Mouse (Mus musculus) heart, embryonic 11.5 days (tissue): ENCODE measurements at regions not wholly inside any gene's neighbourhood (a gene's known extent, or its start where the extent isn't known, plus 50 kb on each side); places are given as distances from the start of the nearest gene placed in this dataset.
A peak's percentile ranks its signal among the peaks of the same experiment; 100 is the strongest.

ENCODE experiments used
- ATAC-seq: fragments of 200-750 bp; cut with Nextera tagmentation; replicated peaks from 2 replicates; pipeline ENCODE4 v1.8.0; 2017; ENCODE audit warnings: moderate library complexity; ENCODE audit not compliant: insufficient number of reproducible peaks, low FRiP score, low TSS enrichment
- H3K27ac ChIP-seq: fragments of 300-500 bp; sonication (generic); 2 replicates; pipeline ENCODE4 v1.5.1; 2014; ENCODE audit warnings: mild to moderate bottlenecking, low read depth, low read length
- H3K27me3 ChIP-seq: fragments of 300-500 bp; sonication (generic); 2 replicates; pipeline ENCODE4 v1.6.1; 2014; ENCODE audit warnings: mild to moderate bottlenecking, low read length, mixed read lengths; ENCODE audit not compliant: control insufficient read depth, insufficient read depth
- H3K36me3 ChIP-seq: fragments of 300-500 bp; sonication (generic); 2 replicates; pipeline ENCODE4 v1.6.1; 2014; ENCODE audit warnings: mild to moderate bottlenecking, low read length, moderate library complexity, mixed read lengths; ENCODE audit not compliant: control insufficient read depth, insufficient read depth
- H3K4me1 ChIP-seq: fragments of 300-500 bp; sonication (generic); 2 replicates; pipeline ENCODE4 v1.6.1; 2014; ENCODE audit warnings: low read length; ENCODE audit not compliant: control insufficient read depth, insufficient read depth
- H3K4me2 ChIP-seq: fragments of 300-500 bp; sonication (generic); 2 replicates; pipeline ENCODE4 v1.6.1; 2014; ENCODE audit warnings: mild to moderate bottlenecking, moderate library complexity
- H3K4me3 ChIP-seq: fragments of 300-500 bp; sonication (generic); 2 replicates; pipeline ENCODE4 v1.5.1; 2014; ENCODE audit warnings: low read depth, low read length
- H3K9ac ChIP-seq: fragments of 300-500 bp; sonication (generic); 2 replicates; pipeline ENCODE4 v1.6.1; 2014; ENCODE audit warnings: mild to moderate bottlenecking, low read depth, low read length, moderate library complexity
- H3K9me3 ChIP-seq: fragments of 300-500 bp; sonication (generic); replicated peaks from 2 replicates; pipeline ENCODE4 v1.6.1; 2016; ENCODE audit warnings: low read length; ENCODE audit not compliant: control insufficient read depth
- WGBS: fragments of 180-500 bp; shearing (Covaris S2); extraction: QIAGEN DNeasy Blood & Tissue Kit; methylation state at CpG from one replicate; pipeline ENCODE4 v1.1.7; 2014; ENCODE audit not compliant: insufficient replicate concordance; 5-methylcytosine and 5-hydroxymethylcytosine counted together

- WGBS = 91% methylated on average over 1 of the region's 1 CpGs
- Histone ChIP-seq H3K27me3 (no peaks in the 10 kb centered on the region), H3K9me3 (no peaks in the 10 kb centered on the region), H3K4me1 (peaks cover 4% of the 10 kb centered on the region; the same call in 1 of the 2 replicates), H3K36me3 (no peaks in the 10 kb centered on the region), H3K9ac (no peak overlapping the region), H3K4me2 (no peak overlapping the region), H3K27ac (no peak overlapping the region), H3K4me3 (no peak overlapping the region)
- no peak for ATAC-seq
These were observed 222.7 kb downstream of the Tox3 start for GRCm38 (mm10) chr8:90125426-90125825.

GRCm38 (mm10) chr8:90123101-90123500, 225.0 kb downstream of the Tox3 start:
- no peaks in the 10 kb centered on the region for H3K36me3 ChIP-seq
- H3K27me3 ChIP-seq = no peaks in the 10 kb centered on the region
- H3K9ac ChIP-seq = no peak overlapping the region
- no peak overlapping the region for H3K4me2 ChIP-seq
- no peaks in the 10 kb centered on the region for H3K9me3 ChIP-seq
- H3K27ac ChIP-seq = no peak overlapping the region
- H3K4me1 ChIP-seq = peaks cover 4% of the 10 kb centered on the region; the same call in 1 of the 2 replicates
- no peak for ATAC-seq
- H3K4me3 ChIP-seq = no peak overlapping the region

- no peaks in the 10 kb centered on the region for H3K9me3 ChIP-seq
- 82% methylated on average over 3 of the region's 3 CpGs for WGBS
- no peak overlapping the region for H3K4me3 ChIP-seq
These were observed 226.2 kb downstream of the Tox3 start for GRCm38 (mm10) chr8:90121935-90122334.

GRCm38 (mm10) chr8:90121017-90121416, 227.1 kb downstream of the Tox3 start:
- Histone ChIP-seq H3K4me1 (peaks cover 4% of the 10 kb centered on the region; the same call in 1 of the 2 replicates), H3K27ac (no peak overlapping the region), H3K4me2 (no peak overlapping the region), H3K4me3 (no peak overlapping the region), H3K27me3 (no peaks in the 10 kb centered on the region), H3K9ac (no peak overlapping the region), H3K36me3 (no peaks in the 10 kb centered on the region), H3K9me3 (no peaks in the 10 kb centered on the region)
- 29% methylated on average over 3 of the region's 3 CpGs for WGBS
- no peak for ATAC-seq

More at GRCm38 (mm10) chr8:90121935-90122334, 226.2 kb downstream of the Tox3 start:
- Histone ChIP-seq H3K27ac (no peak overlapping the region), H3K4me1 (peaks cover 4% of the 10 kb centered on the region; the same call in 1 of the 2 replicates), H3K9ac (no peak overlapping the region), H3K27me3 (no peaks in the 10 kb centered on the region), H3K36me3 (no peaks in the 10 kb centered on the region), H3K4me2 (no peak overlapping the region)
- no peak for ATAC-seq

GRCm38 (mm10) chr8:90115436-90115835, 232.7 kb downstream of the Tox3 start:
- 65% methylated on average over 2 of the region's 2 CpGs for WGBS
- no peak overlapping the region for H3K4me2 ChIP-seq

GRCm38 (mm10) chr8:90100509-90100908, 247.6 kb downstream of the Tox3 start:
- H3K4me3 ChIP-seq = no peak overlapping the region
- H3K9me3 ChIP-seq = no peaks in the 10 kb centered on the region
- no peaks in the 10 kb centered on the region for H3K36me3 ChIP-seq
- WGBS = 41% methylated on average over 6 of the region's 6 CpGs
- H3K27me3 ChIP-seq = no peaks in the 10 kb centered on the region
- H3K4me1 ChIP-seq = no peaks in the 10 kb centered on the region
- H3K9ac ChIP-seq = no peak overlapping the region
- H3K27ac ChIP-seq = peak overlapping the region; percentile 15; the same call in 1 of the 2 replicates
- no peak for ATAC-seq
- H3K4me2 ChIP-seq = no peak overlapping the region

More at GRCm38 (mm10) chr8:90115436-90115835, 232.7 kb downstream of the Tox3 start:
- no peak overlapping the region for H3K27ac ChIP-seq
- no peak for ATAC-seq
- no peaks in the 10 kb centered on the region for H3K36me3 ChIP-seq
- no peaks in the 10 kb centered on the region for H3K9me3 ChIP-seq
- no peak overlapping the region for H3K9ac ChIP-seq
- H3K4me3 ChIP-seq = no peak overlapping the region
- no peaks in the 10 kb centered on the region for H3K27me3 ChIP-seq
- no peaks in the 10 kb centered on the region for H3K4me1 ChIP-seq

- ATAC-seq = no peak
- no peak overlapping the region for H3K9ac ChIP-seq
- H3K4me2 ChIP-seq = no peak overlapping the region
- H3K4me3 ChIP-seq = no peak overlapping the region
- H3K4me1 ChIP-seq = no peaks in the 10 kb centered on the region; the same call in 1 of the 2 replicates
- H3K9me3 ChIP-seq = peaks cover 8% of the 10 kb centered on the region; the same call in 1 of the 2 replicates
- H3K27me3 ChIP-seq = no peaks in the 10 kb centered on the region
- H3K27ac ChIP-seq = no peak overlapping the region
- no peaks in the 10 kb centered on the region for H3K36me3 ChIP-seq
- 83% methylated on average over 5 of the region's 5 CpGs for WGBS
These were observed 265.5 kb downstream of the Tox3 start for GRCm38 (mm10) chr8:90082630-90083029.

GRCm38 (mm10) chr8:90076381-90076780, 271.8 kb downstream of the Tox3 start:
- H3K27me3 ChIP-seq = no peaks in the 10 kb centered on the region
- no peak overlapping the region for H3K4me2 ChIP-seq
- no peak overlapping the region for H3K4me3 ChIP-seq
- H3K9me3 ChIP-seq = no peaks in the 10 kb centered on the region
- no peak overlapping the region for H3K9ac ChIP-seq
- no peaks in the 10 kb centered on the region for H3K36me3 ChIP-seq
- no peaks in the 10 kb centered on the region; the same call in 1 of the 2 replicates for H3K4me1 ChIP-seq
- no peak overlapping the region for H3K27ac ChIP-seq
- no peak for ATAC-seq

- ATAC-seq = no peak
- Histone ChIP-seq H3K4me3 (no peak overlapping the region), H3K4me2 (no peak overlapping the region), H3K9ac (no peak overlapping the region), H3K4me1 (no peaks in the 10 kb centered on the region; the same call in 1 of the 2 replicates), H3K36me3 (no peaks in the 10 kb centered on the region), H3K9me3 (no peaks in the 10 kb centered on the region), H3K27me3 (no peaks in the 10 kb centered on the region), H3K27ac (no peak overlapping the region)
- 88% methylated on average over 5 of the region's 5 CpGs for WGBS
These were observed 272.3 kb downstream of the Tox3 start for GRCm38 (mm10) chr8:90075796-90076195.
